Mouse (Mus musculus) intestine, embryonic 16.5 days (tissue): ENCODE results near the gene Samd13. TPM values are rescaled to one million over a fixed set of nuclear protein-coding genes. Genes with fewer than 3 reads are reported as not detected.

Experiments
- ATAC-seq: fragments of 200-750 bp; cut with Nextera tagmentation; 2 replicates; pipeline ENCODE4 v1.8.0; 2017; ENCODE audit warnings: moderate TSS enrichment, moderate library complexity
- H3K27ac ChIP-seq: fragments of 300-500 bp; sonication (generic); 2 replicates; pipeline ENCODE4 v1.5.1; 2014; ENCODE audit warnings: mild to moderate bottlenecking, low read length
- H3K27me3 ChIP-seq: fragments of 300-500 bp; sonication (generic); replicated peaks from 2 replicates; pipeline ENCODE4 v1.6.1; 2014; ENCODE audit warnings: low read length, control low read depth, mixed read lengths; ENCODE audit not compliant: control insufficient read depth, insufficient read depth
- H3K36me3 ChIP-seq: fragments of 300-500 bp; sonication (generic); 2 replicates; pipeline ENCODE4 v1.6.1; 2014; ENCODE audit warnings: low read length, control low read depth; ENCODE audit not compliant: control insufficient read depth, insufficient read depth
- H3K4me1 ChIP-seq: fragments of 300-500 bp; sonication (generic); 2 replicates; pipeline ENCODE4 v1.6.1; 2014; ENCODE audit warnings: low read length, control low read depth, mixed read lengths; ENCODE audit not compliant: control insufficient read depth, insufficient read depth
- H3K4me2 ChIP-seq: fragments of 300-500 bp; sonication (generic); 2 replicates; pipeline ENCODE4 v1.6.1; 2014; ENCODE audit warnings: low read depth, low read length, control low read depth
- H3K4me3 ChIP-seq: fragments of 300-500 bp; sonication (generic); 2 replicates; pipeline ENCODE4 v1.5.1; 2014; ENCODE audit warnings: mild to moderate bottlenecking, low read length
- H3K9ac ChIP-seq: fragments of 300-500 bp; sonication (generic); 2 replicates; pipeline ENCODE4 v1.6.1; 2014; ENCODE audit warnings: low read depth, low read length
- H3K9me3 ChIP-seq: fragments of 300-500 bp; sonication (generic); 2 replicates; pipeline ENCODE4 v1.6.1; 2016; ENCODE audit warnings: low read length, control low read depth; ENCODE audit not compliant: control insufficient read depth
- WGBS: fragments of 180-500 bp; shearing (Covaris S2); extraction: QIAGEN DNeasy Blood & Tissue Kit; methylation state at CpG from one replicate; pipeline ENCODE4 v1.1.7; 2014; 5-methylcytosine and 5-hydroxymethylcytosine counted together
- polyA plus RNA-seq: library from polyadenylated mRNA; unstranded; fragments of >200 nt; fragmentation: Nextera tagmentation; extraction: Ambion mirVana; gene quantifications from 2 replicates; pipeline ENCODE4 v1.2.1, GENCODE M21; 2015

Samd13 gene
- polyA plus RNA-seq, 1 experiment from 2014 or later = 0.66 TPM

DNA sequence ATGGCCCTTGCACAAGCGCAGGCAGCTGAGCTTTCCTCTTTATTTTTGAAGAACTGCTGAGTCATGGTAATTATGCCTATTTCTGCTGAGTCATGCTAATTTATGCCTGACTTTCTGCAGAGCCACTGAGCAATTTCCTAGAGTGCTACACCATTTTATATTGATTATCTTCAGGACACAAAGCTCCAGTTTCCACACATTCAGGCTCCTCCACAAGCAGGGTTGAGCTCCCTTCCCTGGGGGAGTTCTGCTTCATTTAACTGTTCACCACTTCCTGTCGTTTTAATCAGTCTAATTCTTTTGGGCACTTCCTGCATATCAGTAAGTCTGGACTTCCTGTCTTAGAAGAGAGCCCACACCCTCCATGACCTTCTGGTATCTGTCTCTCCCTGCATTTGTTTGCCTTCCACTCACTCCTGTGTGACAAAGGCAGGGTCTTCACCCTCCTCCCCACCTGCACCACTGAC, 30.2 kb downstream of the Samd13 start:
- Histone ChIP-seq H3K27ac (no peak overlapping the region), H3K27me3 (no peaks in the 10 kb centered on the region), H3K36me3 (no peaks in the 10 kb centered on the region), H3K9ac (no peak overlapping the region), H3K4me2 (no peak overlapping the region), H3K4me1 (no peaks in the 10 kb centered on the region; the same call in 1 of the 2 replicates), H3K9me3 (no peaks in the 10 kb centered on the region), H3K4me3 (no peak overlapping the region)
- WGBS = 55% methylated on average over 2 of the region's 2 CpGs
- no peak for ATAC-seq

DNA sequence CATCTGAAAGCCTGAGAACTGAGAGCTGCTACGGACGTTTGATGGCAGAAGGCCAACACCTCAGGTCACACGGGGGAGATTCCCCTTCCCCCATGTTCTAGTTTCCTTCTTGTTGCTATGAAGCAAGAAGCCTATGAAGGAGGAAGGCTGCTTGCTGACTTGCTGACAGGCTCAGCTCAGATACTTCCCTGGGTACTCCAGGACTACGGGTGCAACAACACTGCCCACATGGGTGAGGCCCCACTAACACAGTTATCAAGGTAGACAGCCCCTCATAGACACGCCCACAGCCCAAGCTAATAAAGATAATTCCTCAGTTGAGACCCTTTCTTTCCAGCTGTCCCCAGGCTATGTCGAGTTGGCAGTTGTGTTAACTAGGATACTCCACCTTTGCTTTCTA, 31.7 kb downstream of the Samd13 start:
- no peaks in the 10 kb centered on the region; the same call in 1 of the 2 replicates for H3K4me1 ChIP-seq
- H3K36me3 ChIP-seq = no peaks in the 10 kb centered on the region
- H3K27me3 ChIP-seq = no peaks in the 10 kb centered on the region
- H3K9ac ChIP-seq = no peak overlapping the region
- H3K4me2 ChIP-seq = no peak overlapping the region
- whole genome bisulfite sequencing = 48% methylated on average over 6 of the region's 6 CpGs
- no peaks in the 10 kb centered on the region for H3K9me3 ChIP-seq
- H3K4me3 ChIP-seq = no peak overlapping the region
- H3K27ac ChIP-seq = no peak overlapping the region
- ATAC-seq = peak; percentile 60

DNA sequence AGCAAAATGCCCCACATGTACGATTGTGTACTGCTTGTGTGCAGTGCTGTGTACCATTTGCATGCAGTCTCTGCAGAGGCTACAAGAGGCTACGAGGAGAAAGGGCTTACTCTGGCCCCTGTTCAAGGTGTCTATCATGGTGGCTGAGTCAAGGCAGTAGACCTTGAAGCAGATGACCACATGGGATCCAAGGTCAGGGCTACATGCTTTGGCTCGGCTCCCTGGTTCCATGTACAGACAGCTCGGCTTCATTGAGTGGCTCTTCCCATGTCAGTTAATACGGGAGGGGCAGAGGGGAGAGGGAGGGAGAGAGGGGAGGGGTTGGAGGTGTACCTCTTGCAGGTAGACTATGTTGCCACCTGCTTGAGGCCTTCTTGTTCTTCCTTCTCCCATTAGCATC, 33.0 kb downstream of the Samd13 start:
- Histone ChIP-seq H3K9me3 (no peaks in the 10 kb centered on the region), H3K4me3 (no peak overlapping the region), H3K4me1 (no peaks in the 10 kb centered on the region; the same call in 1 of the 2 replicates), H3K36me3 (no peaks in the 10 kb centered on the region), H3K9ac (no peak overlapping the region), H3K27ac (no peak overlapping the region), H3K27me3 (no peaks in the 10 kb centered on the region), H3K4me2 (no peak overlapping the region)
- ATAC-seq = no peak
- 90% methylated on average over 5 of the region's 5 CpGs for WGBS

DNA sequence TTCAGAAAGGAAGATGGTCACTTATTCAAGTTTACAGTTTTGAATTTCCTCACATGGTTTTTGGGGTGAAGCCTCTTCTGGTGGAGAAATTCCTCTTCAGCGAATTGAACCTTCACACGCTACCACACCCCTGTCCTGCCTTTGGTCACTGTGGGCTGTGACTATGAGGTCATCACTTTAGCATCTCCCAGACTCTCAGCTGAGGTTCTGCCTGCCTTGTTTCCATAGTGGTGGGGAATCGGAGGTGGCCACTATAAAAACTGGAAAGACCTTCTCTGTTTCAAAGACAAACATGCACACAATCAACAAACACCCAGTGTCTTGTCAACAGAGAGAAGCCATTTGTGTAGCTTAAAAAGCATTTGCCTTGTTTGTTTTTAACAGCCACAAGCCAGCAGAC, 34.2 kb downstream of the Samd13 start, which contains the start of gene 4930503B20Rik:
Gene 4930503B20Rik (minus strand): TSS at position 101 of the 400 bp plus-strand sequence.
- no peak within 1 kb of the TSS for H3K9ac ChIP-seq
- WGBS = 72% methylated on average over 3 of the region's 3 CpGs

DNA sequence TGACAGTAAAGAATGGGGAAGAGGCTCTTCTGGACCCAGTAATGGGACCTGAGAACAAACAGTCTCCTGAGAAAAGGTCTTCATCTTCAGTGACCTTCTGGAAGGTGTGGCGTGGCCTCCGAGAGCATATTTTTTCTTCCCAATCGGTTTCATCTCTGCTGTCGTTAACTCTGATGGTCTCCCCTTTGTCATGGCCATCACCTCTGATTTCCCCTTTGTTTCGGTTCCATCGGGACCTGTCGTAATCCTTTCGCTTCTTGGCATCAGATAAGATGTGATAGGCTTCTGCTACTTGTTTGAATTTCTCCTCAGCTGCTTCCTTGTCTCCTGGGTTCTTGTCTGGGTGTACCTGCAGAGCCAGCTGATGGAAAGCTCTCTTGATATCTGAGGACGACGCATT, 34.7 kb downstream of the Samd13 start:
- 79% methylated on average over 10 of the region's 10 CpGs for WGBS
- no peaks in the 10 kb centered on the region; the same call in 1 of the 2 replicates for H3K4me1 ChIP-seq
- no peak for ATAC-seq
- H3K4me2 ChIP-seq = no peak overlapping the region
- no peaks in the 10 kb centered on the region for H3K27me3 ChIP-seq
- no peak overlapping the region for H3K4me3 ChIP-seq
- no peaks in the 10 kb centered on the region for H3K9me3 ChIP-seq
- H3K36me3 ChIP-seq = no peaks in the 10 kb centered on the region
- H3K27ac ChIP-seq = no peak overlapping the region
- no peak overlapping the region for H3K9ac ChIP-seq

More for the DNA sequence above, 34.2 kb downstream of the Samd13 start, which contains the start of gene 4930503B20Rik:
- Histone ChIP-seq H3K4me2 (no peak within 1 kb of the TSS), H3K36me3 (no peaks in the 10 kb centered on the region), H3K9me3 (no peaks in the 10 kb centered on the region), H3K4me3 (no peak within 1 kb of the TSS), H3K4me1 (no peaks in the 10 kb centered on the region; the same call in 1 of the 2 replicates), H3K27me3 (no peaks in the 10 kb centered on the region), H3K27ac (no peak within 1 kb of the TSS)
- ATAC-seq = no peak

DNA sequence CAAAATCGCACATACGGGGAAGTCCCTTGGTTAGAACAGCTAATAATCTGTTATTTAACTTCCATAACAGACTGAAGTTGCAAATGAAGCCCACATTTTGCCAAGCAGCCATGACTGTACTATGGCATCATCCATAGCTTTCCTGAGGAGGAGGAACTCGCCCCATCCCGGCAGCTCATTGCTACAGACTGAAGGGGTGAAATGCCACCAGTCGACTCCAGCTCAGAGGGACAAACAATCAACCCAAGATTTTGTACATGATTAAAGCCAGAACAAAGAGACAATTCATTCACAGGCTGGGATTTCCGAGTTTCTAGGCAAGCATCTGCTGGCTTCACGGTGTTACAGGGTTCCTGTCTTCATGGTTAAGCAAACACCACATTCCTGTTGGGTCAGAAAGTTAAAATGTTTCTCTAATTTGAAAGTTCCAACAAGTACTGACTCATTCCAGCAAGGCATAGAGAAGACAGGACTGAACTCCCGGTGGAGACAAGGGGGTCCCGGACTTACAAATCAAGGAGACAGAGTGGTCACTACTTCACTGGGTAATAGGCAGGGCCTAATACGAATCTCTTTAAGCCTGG, 36.0 kb downstream of the Samd13 start:
- no peaks in the 10 kb centered on the region for H3K36me3 ChIP-seq
- no peaks in the 10 kb centered on the region for H3K27me3 ChIP-seq
- H3K27ac ChIP-seq = no peak overlapping the region
- 68% methylated on average over 10 of the region's 10 CpGs for WGBS
- H3K4me2 ChIP-seq = no peak overlapping the region
- H3K4me1 ChIP-seq = no peaks in the 10 kb centered on the region; the same call in 1 of the 2 replicates
- H3K4me3 ChIP-seq = no peak overlapping the region
- ATAC-seq = no peak
- no peak overlapping the region for H3K9ac ChIP-seq
- H3K9me3 ChIP-seq = no peaks in the 10 kb centered on the region

DNA sequence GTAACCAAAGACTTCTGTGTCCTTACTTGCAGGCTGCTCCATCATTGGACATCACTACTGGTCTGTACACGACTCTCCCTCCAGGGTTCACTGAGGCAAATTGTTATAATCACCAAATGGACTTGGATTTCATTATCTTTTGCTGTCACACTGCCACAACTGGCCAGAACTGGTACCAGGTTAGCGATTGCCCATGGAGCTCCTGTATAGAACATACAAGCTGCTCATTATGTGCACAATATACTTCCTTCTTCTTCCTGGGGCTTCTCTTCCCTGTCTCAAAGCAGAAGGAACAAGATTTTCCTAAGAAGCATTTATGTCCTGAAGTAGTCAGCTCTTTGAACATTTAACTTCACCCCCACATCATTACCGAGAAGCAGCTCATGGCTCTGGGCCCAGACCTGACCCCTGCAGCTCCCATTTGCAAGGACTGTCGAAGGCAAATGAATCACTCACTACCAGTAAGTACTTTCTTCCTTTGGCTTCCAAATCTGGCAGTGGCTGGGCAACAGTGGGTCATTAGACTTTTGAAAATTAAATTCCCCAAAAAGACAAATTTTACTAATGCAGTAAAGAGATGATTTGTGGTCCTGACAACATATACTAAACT, 43.5 kb downstream of the Samd13 start:
- 45% methylated on average over 4 of the region's 4 CpGs for WGBS

DNA sequence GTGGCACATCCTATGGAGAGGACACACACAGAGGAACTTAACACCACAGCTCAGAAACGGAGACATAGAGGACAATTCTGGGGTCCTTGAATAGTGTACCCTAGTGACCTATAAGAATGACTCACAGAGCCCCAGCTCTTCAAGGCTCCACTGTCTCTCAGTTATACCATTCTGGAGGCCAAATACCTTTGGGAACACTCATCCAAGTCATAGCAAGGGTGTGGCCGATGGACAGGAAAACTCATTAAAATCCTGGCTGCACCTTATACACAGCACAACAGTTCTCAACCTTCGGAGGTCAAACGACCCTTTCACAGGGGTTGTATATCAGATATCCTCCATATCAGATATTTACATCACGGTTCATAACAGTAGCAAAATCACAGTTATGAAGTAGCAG, 52.9 kb downstream of the Samd13 start:
- no peak overlapping the region for H3K9ac ChIP-seq
- H3K9me3 ChIP-seq = no peaks in the 10 kb centered on the region
- no peak for ATAC-seq
- H3K36me3 ChIP-seq = no peaks in the 10 kb centered on the region
- H3K4me3 ChIP-seq = no peak overlapping the region
- H3K27ac ChIP-seq = no peak overlapping the region
- H3K4me1 ChIP-seq = no peaks in the 10 kb centered on the region
- 88% methylated on average over 5 of the region's 5 CpGs for WGBS
- no peak overlapping the region for H3K4me2 ChIP-seq
- no peaks in the 10 kb centered on the region for H3K27me3 ChIP-seq

More for the DNA sequence above, 43.5 kb downstream of the Samd13 start:
- ATAC-seq = no peak
- no peaks in the 10 kb centered on the region for H3K36me3 ChIP-seq
- H3K4me3 ChIP-seq = no peak overlapping the region
- H3K4me1 ChIP-seq = no peaks in the 10 kb centered on the region
- no peak overlapping the region for H3K4me2 ChIP-seq
- no peak overlapping the region for H3K9ac ChIP-seq
- H3K27me3 ChIP-seq = no peaks in the 10 kb centered on the region
- H3K27ac ChIP-seq = no peak overlapping the region
- H3K9me3 ChIP-seq = no peaks in the 10 kb centered on the region

DNA sequence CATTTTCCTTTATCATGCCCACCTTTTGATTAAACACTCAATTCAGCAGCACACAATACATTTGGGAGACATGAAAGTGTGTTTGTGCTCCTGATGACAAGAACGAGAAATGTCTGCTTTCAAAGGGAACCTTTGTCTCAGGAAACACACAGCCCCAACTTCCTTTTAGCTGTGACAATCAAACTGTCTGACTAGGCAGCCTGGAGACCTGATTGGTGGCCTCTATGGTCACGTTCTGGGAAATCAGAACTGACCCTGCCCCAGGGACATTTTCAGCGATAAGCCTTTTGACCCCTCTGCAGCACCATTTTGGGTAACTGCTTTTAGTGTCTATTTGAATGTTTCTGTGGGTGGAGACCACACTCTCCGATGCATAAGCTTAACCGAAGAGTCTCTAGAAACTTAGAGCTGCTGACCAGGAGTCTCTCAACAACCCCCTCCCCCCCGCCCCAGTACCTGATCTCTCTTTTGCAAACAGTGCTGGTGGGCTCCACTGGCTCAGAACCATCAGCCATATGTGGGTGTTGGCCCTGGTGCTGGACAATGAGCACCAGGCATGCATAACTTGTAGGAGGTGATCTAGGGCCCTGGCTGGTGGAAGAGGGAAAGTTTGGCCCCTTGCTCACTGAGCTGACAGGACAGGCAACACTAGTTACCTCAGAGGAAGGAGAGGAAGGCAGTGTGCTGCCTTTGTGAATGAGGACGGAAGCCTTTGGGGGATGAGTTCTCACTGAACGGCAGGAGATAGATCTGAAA, 57.0 kb downstream of the Samd13 start:
- H3K36me3 ChIP-seq = no peaks in the 10 kb centered on the region
- H3K9ac ChIP-seq = no peak overlapping the region
- no peak for ATAC-seq
- no peaks in the 10 kb centered on the region for H3K4me1 ChIP-seq
- WGBS = 71% methylated on average over 8 of the region's 8 CpGs
- no peaks in the 10 kb centered on the region for H3K27me3 ChIP-seq
- H3K4me3 ChIP-seq = no peak overlapping the region
- H3K4me2 ChIP-seq = no peak overlapping the region
- H3K9me3 ChIP-seq = no peaks in the 10 kb centered on the region
- H3K27ac ChIP-seq = no peak overlapping the region
